Mouse (Mus musculus): Measurements from ENCODE around the gene Olfr187. TPM values are rescaled to one million over a fixed set of nuclear protein-coding genes. Genes with fewer than 3 reads are reported as not detected.
"Not testable (repeated sequence)": the region's sequence is repeated elsewhere in the genome, so short reads cannot be mapped to it uniquely, and the experiment has no call there.

The Olfr187 gene
- polyA plus RNA-seq (2016; fragmentation: Nextera tagmentation; extraction: Ambion mirVana), result not detected in 2 replicates

DNA sequence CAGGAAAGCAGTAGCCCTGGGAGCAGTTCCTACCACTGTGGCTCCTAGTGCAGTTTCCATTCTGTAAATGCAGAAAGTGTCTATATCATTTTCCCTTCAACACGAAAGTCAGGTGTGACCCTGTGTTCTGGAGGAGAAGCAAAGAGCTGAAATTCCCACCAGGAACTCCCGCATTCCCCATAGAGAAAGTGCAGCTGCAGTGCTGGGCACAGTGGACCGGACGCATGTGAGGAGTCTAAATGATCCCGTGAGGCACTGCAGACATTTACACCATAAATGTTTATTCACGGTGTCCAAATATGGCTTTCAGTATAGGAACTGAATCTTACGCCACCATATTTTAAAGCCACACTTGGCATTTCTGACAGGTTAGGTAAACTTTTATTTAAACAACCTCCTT, at the start of gene Olfr187:
TSS of gene Olfr187 (minus strand) at position 58 of the 400 bp plus-strand sequence.
- no peaks in the 10 kb centered on the region for H3K27me3 ChIP-seq (ENCODE audit: low read depth, poor library complexity, severe bottlenecking)
- H3K9me3 ChIP-seq (replicated peaks), result no peaks in the 10 kb centered on the region
- 92% methylated on average over 7 of the region's 7 CpGs for WGBS
- H3K36me3 ChIP-seq, result no peaks in the 10 kb centered on the region
- no peaks in the 10 kb centered on the region for H3K4me1 ChIP-seq
- no peak within 1 kb of the TSS for H3K27ac ChIP-seq (replicated peaks)
- no peak for DNase-seq (ENCODE audit: low spot score)
- H3K4me3 ChIP-seq, result no peak within 1 kb of the TSS

DNA sequence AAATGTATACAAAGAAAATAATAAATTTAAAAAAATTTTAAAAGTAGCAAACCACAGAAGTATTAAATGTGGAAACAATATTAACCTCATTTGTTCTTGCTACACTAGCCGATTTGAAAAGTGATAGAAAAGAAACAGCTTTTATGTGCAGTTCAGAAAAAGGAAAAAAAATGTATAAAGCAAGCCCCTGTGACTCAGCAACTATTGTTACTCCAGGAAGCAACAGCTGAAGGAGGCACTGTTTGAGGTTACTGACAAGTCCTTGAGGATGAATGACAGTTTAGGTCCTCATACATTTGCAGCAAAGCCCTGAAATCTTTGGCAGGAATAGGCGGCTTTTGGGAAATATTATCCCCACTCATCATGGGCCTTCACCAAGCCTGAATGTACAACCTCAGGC, 41.5 kb upstream of the Olfr187 start:
- H3K4me1 ChIP-seq; DNase-seq (ENCODE audit: low spot score); H3K27ac ChIP-seq (replicated peaks); H3K9me3 ChIP-seq (replicated peaks); H3K4me3 ChIP-seq; H3K27me3 ChIP-seq (ENCODE audit: low read depth, poor library complexity, severe bottlenecking); H3K36me3 ChIP-seq: not testable (repeated sequence)
- WGBS, result 84% methylated on average over 2 of the region's 2 CpGs

DNA sequence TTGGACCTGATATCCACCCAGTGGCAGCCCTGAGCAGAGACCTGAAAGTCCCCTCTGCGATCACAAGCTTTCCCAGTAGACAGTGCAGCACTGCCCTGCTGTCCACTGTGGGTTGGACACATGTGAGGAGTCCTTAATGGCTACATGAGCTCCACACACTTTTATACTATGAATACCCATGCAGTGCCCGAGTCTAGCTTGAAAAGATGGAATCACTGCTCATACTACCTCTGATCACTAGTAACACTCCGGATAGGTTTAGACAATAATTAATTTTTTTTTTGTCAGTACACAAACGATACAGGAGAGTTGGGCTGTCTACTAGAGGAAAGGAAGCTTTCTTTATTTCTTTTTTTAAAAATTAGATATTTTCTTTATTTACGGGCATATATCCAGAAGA, 38.3 kb upstream of the Olfr187 start, which contains the start of gene Olfr190:
TSS of gene Olfr190 (minus strand) at position 101 of the 400 bp plus-strand sequence.
- no peak within 1 kb of the TSS for H3K27ac ChIP-seq (replicated peaks)
- H3K4me3 ChIP-seq, result no peak within 1 kb of the TSS
- no peaks in the 10 kb centered on the region for H3K27me3 ChIP-seq (ENCODE audit: low read depth, poor library complexity, severe bottlenecking)
- no peaks in the 10 kb centered on the region for H3K9me3 ChIP-seq (replicated peaks)
- no peaks in the 10 kb centered on the region for H3K36me3 ChIP-seq
- H3K4me1 ChIP-seq, result no peaks in the 10 kb centered on the region
- 88% methylated on average over 5 of the region's 5 CpGs for WGBS
- no peak for DNase-seq (ENCODE audit: low spot score)

DNA sequence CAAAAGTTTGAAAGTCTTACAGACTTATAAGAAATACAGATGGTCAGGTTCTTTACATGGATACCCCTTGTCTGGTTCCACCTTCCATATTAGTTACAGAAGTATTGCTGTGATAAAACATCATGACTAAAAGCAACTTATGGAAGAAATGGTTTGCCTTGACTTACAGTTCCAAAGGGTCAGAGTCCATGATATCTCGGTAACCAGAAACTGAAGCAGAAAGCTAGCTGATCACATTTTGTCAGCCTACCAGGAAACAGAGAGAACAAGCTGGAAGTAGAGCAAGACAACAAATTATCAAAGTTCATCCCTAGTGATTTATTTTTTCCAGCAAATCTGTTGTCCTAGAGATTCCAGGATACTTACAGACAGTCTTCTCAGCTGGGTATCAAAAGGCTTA, 34.0 kb upstream of the Olfr187 start:
- no peak for DNase-seq (ENCODE audit: low spot score)
- Histone ChIP-seq H3K36me3 (no peaks in the 10 kb centered on the region), H3K9me3 (replicated peaks) (no peaks in the 10 kb centered on the region), H3K27me3 (ENCODE audit: low read depth, poor library complexity, severe bottlenecking) (no peaks in the 10 kb centered on the region), H3K4me3 (no peak overlapping the region), H3K27ac (replicated peaks) (no peak overlapping the region), H3K4me1 (no peaks in the 10 kb centered on the region)
- 93% methylated on average over 1 of the region's 1 CpGs for WGBS

DNA sequence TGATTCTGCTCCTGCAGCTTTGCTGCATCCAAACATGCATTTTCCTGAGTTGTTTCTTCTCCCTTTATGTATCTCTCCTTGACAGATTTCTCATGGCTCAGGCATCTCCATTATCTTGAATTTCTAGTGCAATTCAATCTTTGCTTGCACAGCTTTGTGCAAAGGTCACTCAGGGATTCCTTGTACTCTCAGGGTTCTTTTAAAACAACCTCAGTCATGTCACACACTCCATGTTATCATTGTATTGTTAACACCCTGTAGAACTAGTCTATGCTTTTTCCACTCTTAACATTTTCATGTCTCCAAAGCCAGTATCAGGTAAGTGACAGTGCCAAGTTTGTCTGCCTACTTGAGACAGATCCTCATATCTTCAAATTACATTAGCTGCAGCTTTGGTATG, 32.2 kb upstream of the Olfr187 start:
- Histone ChIP-seq H3K36me3 (no peaks in the 10 kb centered on the region), H3K4me3 (no peak overlapping the region), H3K27me3 (ENCODE audit: low read depth, poor library complexity, severe bottlenecking) (no peaks in the 10 kb centered on the region), H3K4me1 (no peaks in the 10 kb centered on the region), H3K27ac (replicated peaks) (no peak overlapping the region), H3K9me3 (replicated peaks) (no peaks in the 10 kb centered on the region)
- no peak for DNase-seq (ENCODE audit: low spot score)

DNA sequence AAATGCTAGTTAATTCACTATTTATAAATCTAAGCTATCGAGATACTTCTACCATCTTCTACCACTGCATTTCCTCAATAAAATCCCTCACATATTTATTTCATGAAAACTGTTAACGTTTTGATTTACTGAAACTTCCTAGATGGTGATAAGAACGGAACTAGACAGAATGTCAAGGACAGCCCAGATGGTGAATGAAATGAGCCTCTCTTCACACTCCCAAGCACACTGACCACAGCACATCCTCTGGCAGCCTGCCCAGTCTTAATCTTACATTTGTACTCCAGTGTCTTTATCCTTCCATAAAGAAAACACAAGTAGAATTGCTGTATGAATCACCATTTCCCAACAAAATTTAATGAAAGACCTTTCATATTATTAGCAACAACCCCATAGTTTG, 22.8 kb upstream of the Olfr187 start:
- not testable (repeated sequence) for H3K27ac ChIP-seq (replicated peaks); H3K4me1 ChIP-seq; H3K36me3 ChIP-seq; H3K9me3 ChIP-seq (replicated peaks); DNase-seq (ENCODE audit: low spot score); H3K27me3 ChIP-seq (ENCODE audit: low read depth, poor library complexity, severe bottlenecking); H3K4me3 ChIP-seq
- WGBS, result 77% methylated on average over 3 of the region's 3 CpGs

DNA sequence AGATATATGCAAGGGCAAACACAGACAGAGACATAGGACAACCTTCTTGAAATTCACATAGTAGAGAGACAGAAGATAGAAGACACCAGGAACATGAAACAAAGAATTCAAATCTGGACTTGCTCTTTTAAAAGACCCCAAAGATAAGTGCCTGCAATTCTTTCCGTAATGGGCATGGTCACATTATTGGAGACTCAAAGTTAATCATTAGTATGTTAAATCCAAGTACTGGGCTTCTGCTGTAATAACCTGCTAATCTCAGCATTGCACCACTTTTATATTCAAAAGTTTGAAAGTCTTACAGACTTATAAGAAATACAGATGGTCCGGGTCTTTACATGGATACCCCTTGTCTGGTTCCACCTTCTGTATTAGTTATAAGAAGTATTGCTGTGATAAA, 9.7 kb upstream of the Olfr187 start:
- not testable (repeated sequence) for H3K9me3 ChIP-seq (replicated peaks); H3K36me3 ChIP-seq; H3K27me3 ChIP-seq (ENCODE audit: low read depth, poor library complexity, severe bottlenecking); DNase-seq (ENCODE audit: low spot score); H3K4me3 ChIP-seq; H3K4me1 ChIP-seq; H3K27ac ChIP-seq (replicated peaks)
- 96% methylated on average over 2 of the region's 2 CpGs for WGBS

DNA sequence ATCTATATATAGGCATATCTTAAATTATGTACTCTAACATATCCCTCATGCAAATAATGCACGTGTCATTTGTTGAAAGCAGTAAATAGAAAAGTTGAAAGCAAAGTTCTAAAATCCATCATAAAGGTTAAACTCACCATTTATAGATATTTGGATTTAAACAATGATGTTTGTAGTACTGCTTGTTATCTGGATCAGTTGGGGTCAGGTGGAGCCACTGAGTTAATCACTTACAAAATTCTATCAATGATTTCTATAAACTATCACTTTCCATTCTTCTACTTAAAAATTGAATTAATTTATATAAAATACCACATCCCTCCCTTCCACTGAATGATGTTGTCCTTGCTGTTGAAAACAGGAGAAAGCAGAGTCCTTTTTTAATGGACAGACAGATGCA, 9.3 kb upstream of the Olfr187 start:
- Histone ChIP-seq H3K4me1 (no peaks in the 10 kb centered on the region), H3K4me3 (no peak overlapping the region), H3K27ac (replicated peaks) (no peak overlapping the region), H3K27me3 (ENCODE audit: low read depth, poor library complexity, severe bottlenecking) (no peaks in the 10 kb centered on the region), H3K36me3 (no peaks in the 10 kb centered on the region), H3K9me3 (replicated peaks) (no peaks in the 10 kb centered on the region)
- WGBS, result 81% methylated on average over 1 of the region's 1 CpGs
- DNase-seq (ENCODE audit: low spot score), result no peak

DNA sequence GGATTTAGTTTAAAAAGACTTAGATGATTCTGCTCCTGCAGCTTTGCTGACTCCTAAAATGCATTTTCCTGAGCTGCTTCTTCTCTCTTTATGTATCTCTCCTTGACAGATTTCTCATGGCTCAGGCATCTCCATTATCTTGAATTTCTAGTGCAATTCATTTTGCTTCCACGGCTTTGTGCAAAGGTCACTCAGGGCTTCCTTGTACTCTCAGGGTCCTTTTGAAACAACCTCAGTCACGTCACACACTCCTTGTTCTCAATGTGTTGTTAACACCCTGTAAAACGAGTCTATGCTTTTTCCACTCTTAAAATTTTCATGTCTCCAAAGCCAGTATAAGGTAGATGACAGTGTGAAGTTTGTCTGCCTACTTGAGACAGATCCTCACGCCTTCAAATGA, 8.0 kb upstream of the Olfr187 start:
- Histone ChIP-seq H3K9me3 (replicated peaks) (no peaks in the 10 kb centered on the region), H3K27ac (replicated peaks) (no peak overlapping the region), H3K36me3 (no peaks in the 10 kb centered on the region), H3K27me3 (ENCODE audit: low read depth, poor library complexity, severe bottlenecking) (no peaks in the 10 kb centered on the region), H3K4me3 (no peak overlapping the region), H3K4me1 (no peaks in the 10 kb centered on the region)
- DNase-seq (ENCODE audit: low spot score), result no peak
- WGBS, result 76% methylated on average over 4 of the region's 4 CpGs

DNA sequence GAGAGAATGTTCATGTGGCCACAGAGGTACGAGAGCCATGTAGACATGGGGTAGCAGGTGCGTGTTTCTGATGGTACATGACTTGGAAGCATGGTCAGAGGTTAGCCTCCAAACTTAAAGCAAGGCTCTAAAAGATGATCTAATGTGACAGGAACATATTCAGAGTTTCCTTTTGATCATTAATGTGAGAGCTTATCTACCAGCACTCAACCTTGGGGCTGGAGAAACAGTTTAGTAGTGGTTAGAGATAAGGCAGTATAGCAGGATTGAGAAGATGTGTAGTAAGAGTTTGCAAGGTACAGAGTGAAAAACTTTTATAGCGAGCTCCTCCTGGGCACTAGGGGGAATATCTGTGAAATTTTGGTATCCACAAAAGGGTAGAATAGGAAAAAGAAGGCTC, 6.3 kb upstream of the Olfr187 start:
- DNase-seq (ENCODE audit: low spot score), result no peak
- Histone ChIP-seq H3K36me3 (no peaks in the 10 kb centered on the region), H3K4me1 (no peaks in the 10 kb centered on the region), H3K27me3 (ENCODE audit: low read depth, poor library complexity, severe bottlenecking) (no peaks in the 10 kb centered on the region), H3K4me3 (no peak overlapping the region), H3K27ac (replicated peaks) (no peak overlapping the region), H3K9me3 (replicated peaks) (no peaks in the 10 kb centered on the region)
- WGBS, result 87% methylated on average over 3 of the region's 3 CpGs

DNA sequence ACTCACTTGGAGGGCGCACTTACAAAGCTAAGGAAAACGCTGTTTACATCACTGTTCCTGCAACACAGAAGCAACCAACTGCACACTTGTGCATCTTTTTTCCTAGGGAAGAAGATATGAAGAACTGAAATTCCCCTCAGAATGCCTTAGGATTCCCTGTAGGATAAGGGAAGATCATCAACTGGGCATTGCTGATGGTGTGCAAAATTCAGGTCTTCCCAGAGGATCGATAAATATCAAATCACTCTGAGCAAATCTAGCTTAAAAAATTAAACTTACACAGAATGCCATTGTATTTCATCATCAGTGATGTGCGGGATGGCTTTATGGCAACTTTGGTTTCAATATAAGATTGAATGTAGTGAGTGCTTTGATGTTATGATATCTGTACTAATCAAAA, 9.4 kb downstream of the Olfr187 start, which contains the start of gene Olfr186:
TSS of gene Olfr186 (minus strand) at position 101 of the 400 bp plus-strand sequence.
- Histone ChIP-seq H3K9me3 (replicated peaks) (no peaks in the 10 kb centered on the region), H3K27me3 (ENCODE audit: low read depth, poor library complexity, severe bottlenecking) (no peaks in the 10 kb centered on the region), H3K36me3 (no peaks in the 10 kb centered on the region), H3K27ac (replicated peaks) (no peak within 1 kb of the TSS), H3K4me3 (no peak within 1 kb of the TSS), H3K4me1 (no peaks in the 10 kb centered on the region)
- DNase-seq (ENCODE audit: low spot score), result no peak
- 93% methylated on average over 4 of the region's 4 CpGs for WGBS

DNA sequence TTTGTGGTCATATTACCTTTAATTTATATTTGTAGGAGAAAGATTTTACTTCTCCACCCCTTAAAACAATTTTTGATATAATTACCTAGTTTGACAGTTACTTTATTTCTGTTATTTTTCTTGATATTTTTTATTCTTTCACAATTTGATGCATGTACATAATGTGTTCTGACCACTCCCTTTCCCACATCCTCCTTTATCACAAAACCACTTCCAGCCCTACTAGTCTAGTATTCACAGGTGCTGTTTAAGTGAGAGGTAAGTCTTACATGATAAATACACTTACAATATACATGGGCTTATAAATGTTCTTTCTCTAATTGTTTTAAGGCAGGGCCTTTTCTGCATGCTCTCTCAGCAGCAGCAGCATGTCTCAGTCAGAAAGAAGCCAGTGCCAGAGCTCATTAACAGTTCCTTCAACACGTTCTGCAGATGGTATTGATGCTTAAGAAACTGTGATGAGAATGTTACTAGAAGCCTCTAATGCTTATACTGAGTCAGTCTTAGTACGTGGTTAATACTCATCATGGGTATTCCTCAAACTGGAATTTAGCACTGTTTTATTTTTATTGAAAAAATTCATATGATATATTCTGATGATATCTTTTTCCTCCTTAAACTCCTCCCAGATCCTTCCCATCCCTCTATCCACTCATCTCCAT, 26.1 kb downstream of the Olfr187 start:
- H3K9me3 ChIP-seq (replicated peaks), result no peaks in the 10 kb centered on the region; the same call in 1 of the 2 replicates
- no peak for DNase-seq (ENCODE audit: low spot score)
- WGBS, result 73% methylated on average over 2 of the region's 2 CpGs
- H3K27me3 ChIP-seq (ENCODE audit: low read depth, poor library complexity, severe bottlenecking), result no peaks in the 10 kb centered on the region
- H3K4me3 ChIP-seq, result no peak overlapping the region
- no peaks in the 10 kb centered on the region for H3K36me3 ChIP-seq
- H3K27ac ChIP-seq (replicated peaks), result no peak overlapping the region
- no peaks in the 10 kb centered on the region for H3K4me1 ChIP-seq

DNA sequence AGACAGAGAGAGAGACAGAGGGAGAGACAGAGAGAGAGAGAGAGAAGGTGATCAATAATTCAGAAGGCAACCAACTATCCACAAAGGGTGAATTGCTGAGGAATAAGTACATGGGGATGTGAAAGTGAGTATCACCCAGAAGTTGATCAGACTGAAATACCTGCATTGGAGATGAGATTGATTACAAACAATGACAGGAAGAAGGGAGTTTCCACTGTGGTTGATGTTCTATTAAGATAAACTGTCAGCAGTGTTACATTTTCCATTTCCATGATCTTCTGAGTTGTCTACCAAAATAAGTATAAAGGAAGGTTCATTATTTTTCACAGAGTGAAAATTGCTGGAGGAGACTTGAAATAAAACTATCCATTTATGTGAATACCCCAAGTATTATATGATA, 32.4 kb downstream of the Olfr187 start:
- no peak overlapping the region for H3K27ac ChIP-seq (replicated peaks)
- no peaks in the 10 kb centered on the region for H3K27me3 ChIP-seq (ENCODE audit: low read depth, poor library complexity, severe bottlenecking)
- H3K4me1 ChIP-seq, result no peaks in the 10 kb centered on the region
- no peak overlapping the region for H3K4me3 ChIP-seq
- no peak for DNase-seq (ENCODE audit: low spot score)
- H3K9me3 ChIP-seq (replicated peaks), result no peaks in the 10 kb centered on the region; the same call in 1 of the 2 replicates
- H3K36me3 ChIP-seq, result no peaks in the 10 kb centered on the region

DNA sequence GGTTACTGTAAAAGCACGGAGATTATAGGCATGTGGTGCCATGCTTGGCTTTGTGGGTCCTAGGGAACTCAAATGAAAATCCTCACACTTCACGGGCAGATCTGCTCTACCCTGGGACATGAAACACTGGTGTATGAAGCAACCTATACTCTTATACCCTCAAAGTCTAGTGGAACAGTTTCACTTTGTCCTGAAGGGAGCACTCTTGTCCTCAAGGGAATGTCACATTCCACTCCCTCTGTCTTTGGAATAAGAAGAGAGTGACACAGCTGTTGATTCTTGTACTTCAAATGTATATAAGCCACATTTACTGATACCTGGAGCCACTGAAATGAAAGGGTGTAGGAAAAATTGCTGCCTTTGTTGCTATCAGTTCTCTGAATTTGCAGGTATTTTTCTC, 44.5 kb downstream of the Olfr187 start, which contains the start of gene Olfr183:
TSS of gene Olfr183 (plus strand) at position 301 of the 400 bp plus-strand sequence.
- 73% methylated on average over 2 of the region's 2 CpGs for WGBS
- H3K36me3 ChIP-seq, result no peaks in the 10 kb centered on the region
- no peak for DNase-seq (ENCODE audit: low spot score)
- no peak within 1 kb of the TSS for H3K27ac ChIP-seq (replicated peaks)
- H3K4me3 ChIP-seq, result no peak within 1 kb of the TSS
- H3K27me3 ChIP-seq (ENCODE audit: low read depth, poor library complexity, severe bottlenecking), result no peaks in the 10 kb centered on the region
- H3K4me1 ChIP-seq, result no peaks in the 10 kb centered on the region
- no peaks in the 10 kb centered on the region for H3K9me3 ChIP-seq (replicated peaks)
